Mouse (Mus musculus) embryonic facial prominence, embryonic 14.5 days (tissue): ENCODE data around the gene Snx30. TPM values are rescaled to one million over a fixed set of nuclear protein-coding genes. Genes with fewer than 3 reads are reported as not detected.
A peak's percentile ranks its signal among the peaks of the same experiment; 100 is the strongest.

Experiments used
- ATAC-seq: fragments of 200-750 bp; cut with Nextera tagmentation; 2 replicates; pipeline ENCODE4 v1.8.0; 2017; ENCODE audit warnings: low read depth, moderate number of reproducible peaks, moderate TSS enrichment
- DNase-seq: peaks from one replicate; pipeline ENCODE4 v3.0.0-alpha.2; 2015; ENCODE audit warnings: low spot score
- H3K27ac ChIP-seq: fragments of 300-500 bp; sonication (generic); replicated peaks from 2 replicates; pipeline ENCODE4 v1.5.1; 2014; ENCODE audit warnings: low read depth, mild to moderate bottlenecking, low read length, moderate library complexity
- H3K27me3 ChIP-seq: fragments of 300-500 bp; sonication (generic); replicated peaks from 2 replicates; pipeline ENCODE4 v1.6.1; 2014; ENCODE audit warnings: low read length; ENCODE audit not compliant: control insufficient read depth, insufficient read depth
- H3K36me3 ChIP-seq: fragments of 300-500 bp; sonication (generic); 2 replicates; pipeline ENCODE4 v1.6.1; 2014; ENCODE audit warnings: low read length, mixed read lengths; ENCODE audit not compliant: control insufficient read depth, insufficient read depth
- H3K4me1 ChIP-seq: fragments of 300-500 bp; sonication (generic); 2 replicates; pipeline ENCODE4 v1.6.1; 2014; ENCODE audit warnings: antibody characterized with exemption, low read length; ENCODE audit not compliant: control insufficient read depth, insufficient read depth
- H3K4me2 ChIP-seq: fragments of 300-500 bp; sonication (generic); 2 replicates; pipeline ENCODE4 v1.6.1; 2014; ENCODE audit warnings: low read depth, mild to moderate bottlenecking, low read length, moderate library complexity, mixed read lengths
- H3K4me3 ChIP-seq: fragments of 300-500 bp; sonication (generic); 2 replicates; pipeline ENCODE4 v1.5.1; 2014; ENCODE audit warnings: low read depth, mild to moderate bottlenecking, low read length
- H3K9ac ChIP-seq: fragments of 300-500 bp; sonication (generic); 2 replicates; pipeline ENCODE4 v1.6.1; 2014; ENCODE audit warnings: low read depth, mild to moderate bottlenecking, low read length, moderate library complexity, mixed read lengths
- H3K9me3 ChIP-seq: fragments of 300-500 bp; sonication (generic); 2 replicates; pipeline ENCODE4 v1.6.1; 2016; ENCODE audit warnings: low read length; ENCODE audit not compliant: control insufficient read depth
- WGBS: fragments of 180-500 bp; shearing (Covaris S2); extraction: QIAGEN DNeasy Blood & Tissue Kit; methylation state at CpG from one replicate; pipeline ENCODE4 v1.1.7; 2014; 5-methylcytosine and 5-hydroxymethylcytosine counted together
- polyA plus RNA-seq: library from polyadenylated mRNA; unstranded; fragments of >200 nt; fragmentation: Nextera tagmentation; extraction: Ambion mirVana; gene quantifications from 2 replicates; pipeline ENCODE4 v1.2.1, GENCODE M21; 2014

The Snx30 gene
- polyA plus RNA-seq, 1 experiment from 2014 or later = 14.1 TPM

DNA sequence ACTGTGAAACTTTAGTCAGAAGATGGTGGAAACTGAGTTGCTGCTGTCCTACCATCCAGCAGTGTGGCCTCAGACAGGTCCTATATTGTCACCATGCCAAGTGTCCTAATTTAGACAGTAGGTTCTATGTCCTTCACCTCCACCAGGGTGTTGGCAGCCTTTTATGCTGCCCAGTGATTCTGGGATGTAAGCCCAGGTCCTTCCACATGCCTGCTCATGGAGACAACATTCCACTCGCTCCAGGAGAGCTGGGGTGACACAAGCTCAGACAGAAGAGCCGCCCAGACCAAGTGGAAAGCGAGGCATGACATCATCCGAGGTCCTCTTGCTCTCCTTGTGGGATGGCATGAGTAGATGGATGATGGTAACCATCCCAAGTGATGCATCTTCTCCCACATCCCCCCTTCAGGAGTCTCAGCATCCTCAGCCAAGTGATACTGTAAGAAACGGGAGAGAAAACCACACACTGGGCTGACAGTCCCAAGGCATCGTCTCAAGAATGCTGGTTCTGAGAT is 84.5 kb downstream of the Snx30 start:
- ATAC-seq (no peak), DNase-seq (no peak)
- H3K27ac ChIP-seq = no peak overlapping the region
- H3K36me3 ChIP-seq = peaks cover 24% of the 10 kb centered on the region
- H3K4me2 ChIP-seq = no peak overlapping the region
- WGBS = 85% methylated on average over 6 of the region's 6 CpGs
- no peak overlapping the region for H3K9ac ChIP-seq
- no peaks in the 10 kb centered on the region for H3K27me3 ChIP-seq
- H3K4me1 ChIP-seq = no peaks in the 10 kb centered on the region
- H3K9me3 ChIP-seq = no peaks in the 10 kb centered on the region
- H3K4me3 ChIP-seq = no peak overlapping the region

DNA sequence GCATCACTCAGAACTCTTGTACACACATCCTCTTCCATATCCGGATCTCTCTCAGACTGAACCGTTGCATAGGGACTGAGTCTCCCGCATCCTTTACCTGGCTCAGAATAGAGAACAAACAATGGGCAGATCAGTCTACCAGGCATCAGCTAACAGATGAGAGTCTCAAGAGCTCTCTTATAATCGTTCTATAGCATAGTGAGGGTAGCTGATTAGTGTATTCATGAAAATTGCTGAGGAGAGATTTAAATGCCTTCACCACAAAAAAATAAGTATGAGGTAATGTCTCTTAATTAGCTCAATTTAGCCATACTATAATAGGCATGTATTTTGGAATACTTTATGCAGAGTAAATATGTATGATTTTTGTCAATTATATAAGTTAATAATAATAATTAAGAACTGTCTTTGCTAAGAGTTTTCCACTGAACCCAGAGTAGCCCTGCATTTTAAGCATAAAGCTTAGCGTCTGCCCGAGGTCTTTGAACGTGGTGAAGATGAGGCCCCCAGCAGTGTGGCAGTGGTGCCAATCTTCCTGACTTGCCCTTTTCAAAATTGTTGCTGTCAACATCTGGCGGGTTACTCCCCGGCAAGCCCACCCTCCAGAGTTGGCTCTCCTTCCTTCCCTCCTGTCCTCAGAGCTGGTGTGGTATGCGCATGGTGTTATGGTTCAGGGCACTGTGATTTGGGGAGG is 86.2 kb downstream of the Snx30 start:
- no peaks in the 10 kb centered on the region for H3K4me1 ChIP-seq
- peaks cover 21% of the 10 kb centered on the region for H3K36me3 ChIP-seq
- ATAC-seq (no peak; the same call in 1 of the 2 replicates), DNase-seq (no peak)
- WGBS = 75% methylated on average over 10 of the region's 10 CpGs
- no peak overlapping the region for H3K27ac ChIP-seq
- H3K9me3 ChIP-seq = no peaks in the 10 kb centered on the region
- no peak overlapping the region for H3K4me2 ChIP-seq
- no peaks in the 10 kb centered on the region for H3K27me3 ChIP-seq
- H3K4me3 ChIP-seq = no peak overlapping the region
- H3K9ac ChIP-seq = no peak overlapping the region

DNA sequence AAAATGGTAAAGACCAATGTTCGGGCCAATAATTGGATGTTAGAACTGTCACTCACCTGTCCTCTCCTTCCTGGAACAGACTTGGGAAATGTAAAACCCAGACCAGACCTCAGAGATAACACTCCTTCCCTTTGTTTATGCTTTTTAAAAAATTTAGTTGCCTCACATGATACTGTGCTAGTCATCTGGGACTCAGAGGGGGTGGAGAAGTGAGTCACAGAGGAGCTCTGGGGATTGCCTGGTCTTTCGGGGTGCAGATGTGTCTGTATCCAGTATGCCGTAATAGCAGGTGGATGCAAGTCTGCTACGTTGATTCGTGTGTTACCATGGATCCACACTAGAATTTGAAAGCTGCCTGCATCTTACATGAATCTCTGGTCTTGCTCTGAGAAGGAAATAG is 87.1 kb downstream of the Snx30 start:
- no peaks in the 10 kb centered on the region for H3K4me1 ChIP-seq
- ATAC-seq (peak; percentile 17; the same call in 1 of the 2 replicates), DNase-seq (no peak)
- WGBS = 92% methylated on average over 5 of the region's 5 CpGs
- no peak overlapping the region for H3K9ac ChIP-seq
- H3K27me3 ChIP-seq = no peaks in the 10 kb centered on the region
- peaks cover 21% of the 10 kb centered on the region for H3K36me3 ChIP-seq
- H3K4me3 ChIP-seq = no peak overlapping the region
- no peak overlapping the region for H3K4me2 ChIP-seq
- no peak overlapping the region for H3K27ac ChIP-seq
- H3K9me3 ChIP-seq = no peaks in the 10 kb centered on the region

DNA sequence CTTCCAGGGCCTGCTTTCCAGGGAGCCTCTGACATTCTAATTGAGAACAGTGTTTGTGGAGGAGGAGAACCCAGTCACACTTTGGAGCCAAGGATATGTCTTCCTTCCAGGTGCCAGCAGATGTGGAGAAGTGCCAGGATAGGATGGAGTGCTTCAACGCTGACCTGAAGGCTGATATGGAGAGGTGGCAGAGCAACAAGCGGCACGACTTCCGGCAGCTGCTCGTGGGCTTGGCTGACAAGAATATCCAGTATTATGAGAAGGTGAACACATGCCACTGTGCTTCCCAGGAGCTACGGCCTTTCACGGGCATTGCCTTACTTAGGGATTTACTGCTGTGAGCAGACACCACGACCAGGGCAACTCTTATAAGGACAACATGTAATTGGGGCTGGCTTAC is 88.8 kb downstream of the Snx30 start:
- 92% methylated on average over 8 of the region's 8 CpGs for WGBS
- H3K36me3 ChIP-seq = peaks cover 32% of the 10 kb centered on the region

DNA sequence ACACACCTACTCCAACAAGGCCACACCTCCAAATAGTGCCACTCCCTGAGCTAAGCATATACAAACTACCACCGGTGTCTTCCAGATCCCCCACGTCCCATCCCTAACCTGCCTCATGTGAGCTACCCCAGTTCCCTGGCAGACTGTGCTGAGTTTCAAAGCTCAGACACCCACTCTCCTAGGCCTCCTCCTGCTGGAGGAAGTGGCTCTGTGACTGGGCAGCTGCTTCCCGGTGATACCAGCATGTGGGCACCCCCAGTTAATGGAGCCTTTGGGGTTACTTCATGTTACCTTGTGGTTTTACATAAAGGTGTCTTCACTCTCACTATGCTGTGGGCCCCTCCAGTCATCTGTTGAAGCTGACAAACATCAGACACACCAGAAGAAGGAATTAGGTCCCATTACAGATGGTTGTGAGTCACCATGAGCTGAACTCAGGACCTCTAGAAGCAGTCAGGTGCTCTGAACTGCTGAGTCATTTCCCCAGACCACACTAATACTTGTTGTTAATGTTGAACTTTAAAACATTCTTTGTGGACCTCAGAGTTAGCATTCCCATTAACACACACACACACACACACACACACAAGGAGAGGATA is 89.4 kb downstream of the Snx30 start:
- ATAC-seq (no peak), DNase-seq (no peak)
- Histone ChIP-seq H3K4me2 (no peak overlapping the region), H3K27ac (no peak overlapping the region), H3K36me3 (peaks cover 34% of the 10 kb centered on the region), H3K9ac (no peak overlapping the region), H3K27me3 (no peaks in the 10 kb centered on the region), H3K4me1 (no peaks in the 10 kb centered on the region), H3K9me3 (no peaks in the 10 kb centered on the region), H3K4me3 (no peak overlapping the region)
- 89% methylated on average over 2 of the region's 3 CpGs for WGBS

More for the DNA sequence above, 88.8 kb downstream of the Snx30 start:
- no peak for ATAC-seq
- DNase-seq = no peak
- Histone ChIP-seq H3K27me3 (no peaks in the 10 kb centered on the region), H3K9me3 (no peaks in the 10 kb centered on the region), H3K4me3 (no peak overlapping the region), H3K4me2 (no peak overlapping the region), H3K9ac (no peak overlapping the region), H3K4me1 (no peaks in the 10 kb centered on the region), H3K27ac (no peak overlapping the region)

DNA sequence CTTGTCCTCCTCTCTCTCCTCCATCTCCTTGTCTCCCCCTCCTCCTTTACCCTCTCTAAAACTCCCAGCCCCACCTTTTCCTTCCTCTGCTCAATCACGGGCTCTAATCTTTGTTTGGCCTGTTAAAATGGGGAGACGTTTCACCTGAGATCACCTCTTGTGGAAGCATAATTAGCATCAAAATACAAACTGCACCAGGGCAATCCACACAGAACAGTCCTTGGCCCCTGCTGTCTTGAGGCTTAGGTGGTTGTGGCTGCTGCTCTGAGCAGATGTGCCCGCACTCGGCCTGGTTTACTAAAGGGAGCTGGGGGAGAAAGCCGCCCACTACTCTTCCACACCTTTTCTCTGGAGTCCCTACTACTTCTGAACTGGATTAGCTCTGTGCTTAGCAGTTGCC is 90.4 kb downstream of the Snx30 start:
- Histone ChIP-seq H3K9me3 (no peaks in the 10 kb centered on the region), H3K36me3 (peaks cover 34% of the 10 kb centered on the region), H3K27ac (no peak overlapping the region), H3K9ac (no peak overlapping the region), H3K4me3 (no peak overlapping the region), H3K27me3 (no peaks in the 10 kb centered on the region), H3K4me1 (no peaks in the 10 kb centered on the region), H3K4me2 (no peak overlapping the region)
- ATAC-seq (no peak), DNase-seq (no peak)
- WGBS = 72% methylated on average over 5 of the region's 5 CpGs

DNA sequence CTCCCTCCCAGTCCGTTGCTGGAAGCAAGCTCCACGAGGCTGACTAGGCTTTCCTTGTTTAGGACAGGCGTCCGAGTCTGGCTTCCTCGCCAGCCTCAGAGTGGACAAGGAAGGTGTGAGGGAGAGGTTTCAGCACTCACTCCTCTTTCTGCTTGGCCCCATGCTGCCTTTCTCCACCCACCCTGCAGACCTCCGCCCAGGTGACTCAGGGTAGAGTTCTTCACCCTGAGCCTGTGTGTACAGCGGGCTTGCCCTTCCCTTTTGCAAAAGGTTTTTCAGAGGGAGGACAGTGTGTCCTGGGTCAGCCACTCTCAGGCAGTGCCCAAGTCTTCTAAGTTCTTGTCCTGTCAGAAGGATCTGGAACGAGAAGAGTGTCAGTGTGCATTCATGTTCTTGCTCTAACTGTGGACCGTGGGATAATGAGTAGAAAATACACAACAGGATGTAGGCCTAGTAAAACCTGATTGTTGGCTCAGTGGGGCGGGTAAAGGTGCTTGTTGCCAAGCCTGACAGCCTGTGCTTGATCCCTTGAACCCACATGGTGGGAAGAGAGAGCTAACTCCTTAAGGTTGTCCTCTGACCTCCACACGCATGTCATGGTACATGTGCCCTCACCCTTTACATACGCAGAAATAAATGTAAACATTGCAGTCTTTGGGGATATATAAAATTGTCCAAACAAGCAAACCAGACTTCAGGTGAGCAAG is 92.3 kb downstream of the Snx30 start:
- Histone ChIP-seq H3K9ac (no peak overlapping the region), H3K9me3 (no peaks in the 10 kb centered on the region), H3K4me2 (no peak overlapping the region), H3K4me1 (no peaks in the 10 kb centered on the region), H3K4me3 (no peak overlapping the region), H3K36me3 (peaks cover 34% of the 10 kb centered on the region), H3K27me3 (no peaks in the 10 kb centered on the region), H3K27ac (no peak overlapping the region)
- DNase-seq (no peak), ATAC-seq (no peak)
- 84% methylated on average over 12 of the region's 12 CpGs for WGBS

DNA sequence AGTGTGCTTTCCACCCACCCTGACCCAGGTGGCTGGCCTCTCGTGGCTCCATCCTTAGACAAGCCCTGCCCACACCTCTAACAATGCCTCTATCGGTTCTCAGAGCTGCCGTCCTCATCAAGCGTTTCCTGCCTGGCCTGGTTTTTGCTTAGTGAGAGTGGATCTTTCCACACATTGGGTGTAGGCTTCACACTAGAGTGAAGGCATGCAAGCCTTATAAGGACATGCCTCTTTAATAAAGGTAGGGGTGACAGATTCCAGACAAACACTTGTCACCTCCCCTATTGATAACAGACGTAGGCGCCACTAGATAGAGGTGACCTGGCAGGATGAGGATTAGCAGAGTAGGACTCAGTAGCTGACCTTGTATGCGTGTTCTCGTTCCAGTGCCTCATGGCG is 92.9 kb downstream of the Snx30 start:
- peaks cover 32% of the 10 kb centered on the region for H3K36me3 ChIP-seq
- H3K27ac ChIP-seq = no peak overlapping the region
- no peak overlapping the region for H3K9ac ChIP-seq
- no peak overlapping the region for H3K4me2 ChIP-seq
- no peak for DNase-seq
- no peaks in the 10 kb centered on the region for H3K27me3 ChIP-seq
- WGBS = 85% methylated on average over 9 of the region's 9 CpGs
- ATAC-seq = no peak
- H3K9me3 ChIP-seq = no peaks in the 10 kb centered on the region
- H3K4me1 ChIP-seq = no peaks in the 10 kb centered on the region
- H3K4me3 ChIP-seq = no peak overlapping the region
